Mouse (Mus musculus): ENCODE data around the gene Gadd45g. TPM values are rescaled to one million over a fixed set of nuclear protein-coding genes. Genes with fewer than 3 reads are reported as not detected.
A peak's percentile ranks its signal among the peaks of the same experiment; 100 is the strongest.
"Not testable (repeated sequence)": the region's sequence is repeated elsewhere in the genome, so short reads cannot be mapped to it uniquely, and the experiment has no call there.

Gadd45g gene
- polyA plus RNA-seq, 1 experiment from 2014 or later, result 60.3 TPM

DNA sequence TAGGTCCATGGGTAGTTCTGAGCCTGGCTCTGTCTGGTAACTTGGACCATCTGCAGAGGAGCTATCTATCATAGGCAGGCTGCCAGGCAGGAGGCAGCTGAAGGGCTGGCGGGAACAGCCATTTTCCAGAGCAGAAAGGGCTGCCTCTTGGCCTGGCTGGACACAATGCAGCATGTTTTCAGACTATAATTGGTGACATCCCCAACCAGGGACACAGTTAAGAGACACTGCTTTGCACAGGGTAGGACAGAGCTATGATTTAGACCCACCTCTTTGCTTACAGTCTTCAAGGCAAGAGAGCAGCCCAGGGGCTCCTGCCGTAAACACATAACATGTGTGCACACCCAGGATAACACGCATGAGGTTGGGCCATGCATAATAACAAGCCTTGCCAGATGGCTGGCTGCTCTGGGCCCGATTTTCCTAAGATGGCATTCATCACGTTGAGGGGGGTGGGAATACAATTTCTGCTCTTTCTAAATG is 29.9 kb upstream of the Gadd45g start:
- no peaks in the 10 kb centered on the region for H3K9me3 ChIP-seq
- H3K36me3 ChIP-seq, result no peaks in the 10 kb centered on the region
- H3K27me3 ChIP-seq, result no peaks in the 10 kb centered on the region
- no peaks in the 10 kb centered on the region for H3K4me1 ChIP-seq
- no peak overlapping the region for H3K9ac ChIP-seq
- H3K27ac ChIP-seq, result peak overlapping the region; percentile 66
- WGBS, result 68% methylated on average over 5 of the region's 5 CpGs
- no peak overlapping the region for H3K4me3 ChIP-seq
- no peak for ATAC-seq (ENCODE audit: insufficient number of reproducible peaks, insufficient read depth, low FRiP score, low TSS enrichment)
- H3K4me2 ChIP-seq (replicated peaks), result no peak overlapping the region

DNA sequence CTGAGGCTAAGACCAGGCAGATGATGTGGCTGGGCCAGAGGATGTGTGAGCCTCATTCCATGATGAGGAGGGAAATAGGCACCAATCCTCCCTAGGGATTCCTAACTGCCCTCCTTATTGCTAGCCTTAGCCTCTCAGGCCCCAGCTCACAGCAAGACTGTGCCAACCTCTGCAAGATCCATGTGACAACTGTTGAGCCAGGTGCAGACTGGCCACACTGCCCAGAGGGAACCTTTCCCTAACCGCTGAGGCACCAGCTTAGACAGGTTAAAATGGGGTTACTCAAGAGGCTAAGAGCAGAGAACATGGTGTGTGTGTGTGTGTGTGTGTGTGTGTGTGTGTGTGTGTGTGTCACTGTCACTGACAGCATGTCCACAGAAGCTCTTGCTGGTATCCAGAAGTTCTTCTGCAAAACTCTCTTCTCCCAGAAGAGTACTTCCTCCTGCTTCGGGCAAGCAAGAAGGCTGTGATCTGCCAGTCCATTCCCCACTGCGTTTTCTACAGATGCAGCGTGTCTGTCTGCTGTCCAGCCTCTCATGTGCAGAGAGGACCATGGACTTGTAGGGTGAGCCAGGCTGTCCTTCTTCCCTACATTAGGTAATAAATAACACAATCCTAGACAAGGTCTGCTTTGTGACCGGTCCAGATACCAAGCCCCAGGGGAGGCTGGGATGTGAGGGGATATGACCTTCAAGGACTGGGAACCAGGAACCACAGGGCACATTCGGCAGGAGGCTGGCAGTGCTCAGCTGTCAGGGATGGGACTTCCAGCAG is 28.1 kb upstream of the Gadd45g start:
- Histone ChIP-seq H3K27ac (no peak overlapping the region), H3K4me3 (no peak overlapping the region), H3K4me1 (peaks cover 9% of the 10 kb centered on the region; the same call in 1 of the 2 replicates), H3K27me3 (no peaks in the 10 kb centered on the region), H3K4me2 (replicated peaks) (no peak overlapping the region), H3K36me3 (no peaks in the 10 kb centered on the region), H3K9me3 (no peaks in the 10 kb centered on the region), H3K9ac (no peak overlapping the region)
- WGBS, result 68% methylated on average over 6 of the region's 6 CpGs
- no peak for ATAC-seq (ENCODE audit: insufficient number of reproducible peaks, insufficient read depth, low FRiP score, low TSS enrichment)

DNA sequence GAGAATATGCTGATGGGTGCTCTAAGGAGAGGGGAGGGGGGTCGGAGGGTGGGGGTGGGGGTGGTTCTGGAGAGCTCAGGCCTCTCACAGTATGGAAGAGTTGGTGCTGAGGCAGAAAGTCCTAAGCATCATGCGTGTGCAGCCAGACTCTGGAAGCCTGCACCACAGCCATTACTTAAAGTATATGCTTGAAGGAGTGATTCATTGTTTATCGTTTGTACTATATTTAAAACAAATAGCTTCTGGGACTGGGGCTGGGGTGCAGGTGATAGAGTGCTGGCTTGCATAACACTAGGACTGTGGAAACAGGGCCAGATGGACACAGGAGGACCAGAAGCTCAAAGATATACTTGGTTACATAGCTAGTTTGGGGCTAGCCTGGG is 27.5 kb upstream of the Gadd45g start:
- ATAC-seq (ENCODE audit: insufficient number of reproducible peaks, insufficient read depth, low FRiP score, low TSS enrichment), result no peak
- WGBS, result 82% methylated on average over 3 of the region's 3 CpGs
- Histone ChIP-seq H3K4me2 (replicated peaks) (no peak overlapping the region), H3K27me3 (no peaks in the 10 kb centered on the region), H3K27ac (no peak overlapping the region), H3K4me1 (peaks cover 15% of the 10 kb centered on the region), H3K4me3 (no peak overlapping the region), H3K9ac (no peak overlapping the region), H3K36me3 (no peaks in the 10 kb centered on the region), H3K9me3 (no peaks in the 10 kb centered on the region)

GRCm38 (mm10) chr13:51819351-51819750 is 27.1 kb upstream of the Gadd45g start:
- no peak overlapping the region for H3K27ac ChIP-seq
- H3K9ac ChIP-seq, result no peak overlapping the region
- no peak overlapping the region for H3K4me2 ChIP-seq (replicated peaks)
- ATAC-seq (ENCODE audit: insufficient number of reproducible peaks, insufficient read depth, low FRiP score, low TSS enrichment), result no peak
- 71% methylated on average over 6 of the region's 6 CpGs for WGBS
- H3K36me3 ChIP-seq, result no peaks in the 10 kb centered on the region
- no peaks in the 10 kb centered on the region for H3K9me3 ChIP-seq
- H3K4me3 ChIP-seq, result no peak overlapping the region
- H3K27me3 ChIP-seq, result no peaks in the 10 kb centered on the region
- H3K4me1 ChIP-seq, result peaks cover 19% of the 10 kb centered on the region

- Histone ChIP-seq H3K9me3 (no peaks in the 10 kb centered on the region), H3K4me2 (replicated peaks) (no peak overlapping the region), H3K4me1 (peaks cover 23% of the 10 kb centered on the region), H3K9ac (no peak overlapping the region), H3K36me3 (no peaks in the 10 kb centered on the region), H3K27ac (no peak overlapping the region), H3K27me3 (no peaks in the 10 kb centered on the region), H3K4me3 (no peak overlapping the region)
- WGBS, result 67% methylated on average over 3 of the region's 3 CpGs
- ATAC-seq (ENCODE audit: insufficient number of reproducible peaks, insufficient read depth, low FRiP score, low TSS enrichment), result no peak
Observed at GRCm38 (mm10) chr13:51821988-51822387, 24.5 kb upstream of the Gadd45g start.

DNA sequence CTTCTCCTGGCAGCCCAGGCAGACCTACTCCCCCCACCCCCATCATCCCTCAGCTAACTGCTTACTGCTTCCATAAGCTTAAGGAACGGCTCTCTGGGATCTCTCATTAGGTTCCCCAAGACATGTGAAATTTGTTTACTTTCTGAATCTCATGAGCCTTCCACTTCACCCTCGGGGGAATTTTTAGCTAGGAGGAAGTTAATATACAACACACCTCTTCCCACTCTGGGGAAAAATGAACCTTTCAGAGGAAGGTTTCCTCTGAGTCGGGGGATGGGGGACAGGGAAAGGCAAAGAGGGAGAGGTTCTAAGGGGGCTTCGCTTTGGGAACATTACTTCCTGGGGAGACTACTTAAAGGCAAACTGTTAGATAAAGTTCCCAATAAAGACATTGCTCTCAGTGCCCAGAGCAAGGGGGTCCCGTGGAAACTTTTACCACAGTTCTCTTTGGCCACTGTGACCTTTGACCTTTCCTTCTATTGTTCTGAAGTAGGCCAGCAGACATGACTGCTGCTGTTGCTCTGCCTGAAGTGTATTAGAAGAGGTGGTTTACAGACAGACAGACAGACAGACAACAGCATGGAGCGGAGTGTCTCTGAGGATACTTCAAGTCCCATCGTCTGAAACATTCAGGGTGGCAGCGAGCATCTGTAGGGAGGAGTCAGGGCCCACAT is 22.5 kb upstream of the Gadd45g start:
- Histone ChIP-seq H3K4me3 (no peak overlapping the region), H3K9me3 (no peaks in the 10 kb centered on the region), H3K9ac (no peak overlapping the region), H3K27me3 (no peaks in the 10 kb centered on the region), H3K4me2 (replicated peaks) (no peak overlapping the region), H3K27ac (no peak overlapping the region), H3K36me3 (no peaks in the 10 kb centered on the region), H3K4me1 (peaks cover 23% of the 10 kb centered on the region)
- WGBS, result 47% methylated on average over 8 of the region's 8 CpGs
- no peak for ATAC-seq (ENCODE audit: insufficient number of reproducible peaks, insufficient read depth, low FRiP score, low TSS enrichment)

DNA sequence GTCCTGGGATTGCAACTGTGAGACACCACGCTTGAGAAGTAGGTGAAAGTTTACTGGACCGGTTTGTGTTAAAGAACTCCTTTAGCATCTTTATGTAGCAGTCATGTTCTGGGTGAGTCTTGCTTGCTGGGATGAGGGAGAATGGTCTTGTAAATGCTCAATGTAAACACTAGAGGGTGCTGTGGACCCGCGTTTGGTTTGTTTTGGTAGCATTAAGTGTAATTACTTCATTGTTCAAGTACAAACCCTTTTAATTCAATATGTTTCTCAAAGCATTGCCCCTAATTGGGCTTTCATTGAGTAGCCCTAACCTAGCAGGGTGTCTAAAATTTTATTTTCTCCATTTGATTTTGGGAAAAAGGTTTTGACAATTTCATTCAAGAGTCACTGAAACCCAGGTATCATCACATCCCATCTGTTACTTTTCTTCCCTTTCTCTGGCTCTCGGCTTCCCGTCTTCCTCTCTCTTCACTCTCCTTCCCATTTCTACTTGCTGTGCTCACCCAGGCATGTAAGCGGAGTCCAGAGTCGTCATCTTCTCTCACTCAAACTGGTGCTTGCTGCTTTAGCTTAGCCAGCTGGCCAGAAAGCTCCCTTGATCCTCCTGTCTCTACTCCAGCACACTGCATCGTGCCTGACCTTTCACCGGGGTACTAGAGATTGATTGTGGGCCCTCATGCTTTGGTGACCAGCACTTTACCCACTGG is 15.6 kb upstream of the Gadd45g start:
- H3K4me3 ChIP-seq, result no peak overlapping the region
- no peak overlapping the region for H3K9ac ChIP-seq
- no peaks in the 10 kb centered on the region for H3K9me3 ChIP-seq
- H3K4me2 ChIP-seq (replicated peaks), result no peak overlapping the region
- 34% methylated on average over 10 of the region's 10 CpGs for WGBS
- H3K27ac ChIP-seq, result no peak overlapping the region
- H3K36me3 ChIP-seq, result no peaks in the 10 kb centered on the region
- no peaks in the 10 kb centered on the region for H3K4me1 ChIP-seq
- H3K27me3 ChIP-seq, result no peaks in the 10 kb centered on the region
- no peak for ATAC-seq (ENCODE audit: insufficient number of reproducible peaks, insufficient read depth, low FRiP score, low TSS enrichment)

DNA sequence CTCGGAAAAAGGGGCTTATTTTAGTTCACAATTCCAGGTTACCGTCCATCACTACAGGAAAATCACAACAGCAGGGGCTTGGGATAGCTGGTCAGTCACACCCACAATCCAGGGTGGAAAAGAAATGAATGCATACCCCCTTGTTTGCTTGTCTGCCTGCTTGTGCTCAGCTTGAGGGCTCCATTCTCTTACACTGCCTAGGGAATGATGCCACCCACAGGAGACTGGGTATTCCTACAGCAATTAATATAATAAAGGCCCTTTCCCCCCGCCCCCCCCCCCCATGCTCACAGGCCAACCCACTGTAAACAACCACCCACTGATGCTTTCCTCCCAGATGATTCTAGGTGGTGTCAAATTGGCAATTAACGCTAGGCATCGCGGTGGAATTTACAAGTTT is 14.0 kb upstream of the Gadd45g start:
- Histone ChIP-seq H3K36me3 (no peaks in the 10 kb centered on the region), H3K4me2 (replicated peaks) (no peak overlapping the region), H3K9me3 (no peaks in the 10 kb centered on the region), H3K27ac (no peak overlapping the region), H3K4me1 (no peaks in the 10 kb centered on the region), H3K9ac (no peak overlapping the region), H3K27me3 (no peaks in the 10 kb centered on the region), H3K4me3 (no peak overlapping the region)
- 84% methylated on average over 6 of the region's 6 CpGs for WGBS
- ATAC-seq (ENCODE audit: insufficient number of reproducible peaks, insufficient read depth, low FRiP score, low TSS enrichment), result no peak

DNA sequence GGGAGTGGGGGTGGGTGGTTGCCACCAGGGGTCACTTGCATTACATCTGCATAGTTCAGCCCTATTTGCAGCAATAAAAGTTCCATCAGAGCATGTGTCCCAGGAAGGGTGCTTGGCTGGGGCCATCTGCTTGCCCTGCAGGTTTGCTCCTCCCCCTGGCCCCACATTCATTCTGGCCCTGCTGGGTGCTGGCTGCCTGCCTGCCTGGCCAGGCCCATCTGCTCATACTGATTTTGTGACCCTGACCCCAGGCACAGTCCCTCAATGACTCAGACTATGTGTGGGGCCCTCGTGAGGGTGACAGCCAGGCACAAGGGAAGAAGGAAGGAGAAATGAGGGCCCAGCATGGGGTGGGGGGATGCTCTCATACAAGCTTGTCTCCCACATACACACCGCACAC is 12.9 kb upstream of the Gadd45g start:
- no peak overlapping the region for H3K27ac ChIP-seq

DNA sequence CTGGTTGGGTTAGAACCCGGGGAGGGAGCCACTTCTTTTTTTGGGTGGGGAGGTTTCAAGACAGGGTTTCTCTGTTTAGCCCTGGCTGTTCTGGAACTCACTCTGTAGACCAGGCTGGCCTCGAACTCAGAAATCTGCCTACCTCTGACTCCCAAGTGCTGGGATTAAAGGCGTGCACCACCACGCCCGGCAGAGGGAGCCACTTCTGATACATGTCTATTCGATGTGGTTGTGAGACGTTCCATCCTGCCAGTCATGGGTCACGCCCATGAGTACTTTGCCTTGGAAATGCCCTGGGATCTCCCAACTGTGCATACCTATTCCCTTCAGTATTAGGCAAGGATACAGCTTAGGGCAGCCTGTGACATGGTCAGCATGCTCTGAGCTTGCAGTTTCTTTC is 12.5 kb upstream of the Gadd45g start:
- not testable (repeated sequence) for H3K4me2 ChIP-seq (replicated peaks); H3K4me3 ChIP-seq; H3K4me1 ChIP-seq; H3K27ac ChIP-seq; H3K9me3 ChIP-seq; H3K27me3 ChIP-seq; H3K9ac ChIP-seq; ATAC-seq (ENCODE audit: insufficient number of reproducible peaks, insufficient read depth, low FRiP score, low TSS enrichment); H3K36me3 ChIP-seq
- WGBS, result 70% methylated on average over 8 of the region's 8 CpGs

More for the DNA sequence above, 12.9 kb upstream of the Gadd45g start:
- Histone ChIP-seq H3K9me3 (no peaks in the 10 kb centered on the region), H3K4me2 (replicated peaks) (no peak overlapping the region), H3K4me1 (0 out of 2 replicates have a peak, but pooled peaks cover 4% of the 10 kb centered on the region), H3K9ac (no peak overlapping the region), H3K36me3 (no peaks in the 10 kb centered on the region), H3K27me3 (no peaks in the 10 kb centered on the region), H3K4me3 (no peak overlapping the region)
- WGBS, result 59% methylated on average over 2 of the region's 2 CpGs
- ATAC-seq (ENCODE audit: insufficient number of reproducible peaks, insufficient read depth, low FRiP score, low TSS enrichment), result peak; percentile 17; the same call in 1 of the 2 replicates

- Histone ChIP-seq H3K36me3 (no peaks in the 10 kb centered on the region), H3K4me1 (0 out of 2 replicates have a peak, but pooled peaks cover 4% of the 10 kb centered on the region), H3K9me3 (no peaks in the 10 kb centered on the region), H3K27ac (no peak overlapping the region), H3K9ac (no peak overlapping the region), H3K27me3 (no peaks in the 10 kb centered on the region), H3K4me3 (no peak overlapping the region), H3K4me2 (replicated peaks) (no peak overlapping the region)
- 54% methylated on average over 2 of the region's 2 CpGs for WGBS
- ATAC-seq (ENCODE audit: insufficient number of reproducible peaks, insufficient read depth, low FRiP score, low TSS enrichment), result no peak
Observed at GRCm38 (mm10) chr13:51834520-51834919, 12.0 kb upstream of the Gadd45g start.

GRCm38 (mm10) chr13:51835208-51835607 is 11.3 kb upstream of the Gadd45g start:
- not testable (repeated sequence) for H3K9me3 ChIP-seq; ATAC-seq (ENCODE audit: insufficient number of reproducible peaks, insufficient read depth, low FRiP score, low TSS enrichment); H3K4me2 ChIP-seq (replicated peaks); H3K4me1 ChIP-seq; H3K27ac ChIP-seq; H3K9ac ChIP-seq; H3K27me3 ChIP-seq; H3K4me3 ChIP-seq; H3K36me3 ChIP-seq
- WGBS, result 83% methylated on average over 4 of the region's 4 CpGs

Measured in embryonic facial prominence, embryonic 12.5 days (tissue).